Mouse (Mus musculus) ES-Bruce4 (cell line): Measurements from ENCODE around the gene Tmem30a. TPM values are rescaled to one million over a fixed set of nuclear protein-coding genes. Genes with fewer than 3 reads are reported as not detected.

ENCODE experiments used
- H3K27ac ChIP-seq: 2 replicates; pipeline ENCODE4 v1.5.1; 2012; ENCODE audit warnings: low read length, inconsistent platforms; ENCODE audit not compliant: insufficient read depth
- H3K27me3 ChIP-seq: 2 replicates; pipeline ENCODE4 v1.6.1; 2012; ENCODE audit warnings: mild to moderate bottlenecking, low read length, inconsistent platforms; ENCODE audit not compliant: control insufficient read depth, poor library complexity, insufficient read depth, severe bottlenecking
- H3K36me3 ChIP-seq: 2 replicates; pipeline ENCODE4 v1.6.1; 2012; ENCODE audit warnings: inconsistent platforms, mild to moderate bottlenecking, low read length, moderate library complexity; ENCODE audit not compliant: control insufficient read depth, poor library complexity, insufficient read depth, severe bottlenecking
- H3K4me1 ChIP-seq: one replicate; pipeline ENCODE4 v1.8.1; 2011; ENCODE audit warnings: low read length; ENCODE audit not compliant: control insufficient read depth, insufficient read depth
- H3K4me3 ChIP-seq: 2 replicates; pipeline ENCODE4 v1.5.1; 2011; ENCODE audit warnings: low read depth, mild to moderate bottlenecking, low read length
- H3K9ac ChIP-seq: 2 replicates; pipeline ENCODE4 v1.6.1; 2012; ENCODE audit warnings: low read depth, mild to moderate bottlenecking, inconsistent platforms; ENCODE audit not compliant: poor library complexity, severe bottlenecking
- H3K9me3 ChIP-seq: replicated peaks from 2 replicates; pipeline ENCODE4 v1.6.1; 2012; ENCODE audit warnings: mild to moderate bottlenecking, low read length, inconsistent platforms; ENCODE audit not compliant: control insufficient read depth, poor library complexity, insufficient read depth, severe bottlenecking
- CTCF ChIP-seq: IDR thresholded peaks from one replicate; pipeline ENCODE4 v1.8.1; 2011; ENCODE audit warnings: low read depth, low read length
- EP300 ChIP-seq: IDR thresholded peaks from 2 replicates; pipeline ENCODE4 v1.6.1; 2011; ENCODE audit warnings: low read depth, low read length; ENCODE audit not compliant: insufficient read depth
- POLR2A ChIP-seq: IDR thresholded peaks from one replicate; pipeline ENCODE4 v1.8.1; 2011; ENCODE audit warnings: low read length; ENCODE audit not compliant: insufficient read depth
- polyA plus RNA-seq: library from polyadenylated mRNA; stranded (reverse); fragments of >200 nt; gene quantifications from 2 replicates; pipeline ENCODE4 v1.2.4, GENCODE M21; 2011; ENCODE audit warnings: low read depth; ENCODE audit not compliant: missing spikeins, insufficient read depth, insufficient read length

The Tmem30a gene
- polyA plus RNA-seq, 1 experiment, result 58.8 TPM

DNA sequence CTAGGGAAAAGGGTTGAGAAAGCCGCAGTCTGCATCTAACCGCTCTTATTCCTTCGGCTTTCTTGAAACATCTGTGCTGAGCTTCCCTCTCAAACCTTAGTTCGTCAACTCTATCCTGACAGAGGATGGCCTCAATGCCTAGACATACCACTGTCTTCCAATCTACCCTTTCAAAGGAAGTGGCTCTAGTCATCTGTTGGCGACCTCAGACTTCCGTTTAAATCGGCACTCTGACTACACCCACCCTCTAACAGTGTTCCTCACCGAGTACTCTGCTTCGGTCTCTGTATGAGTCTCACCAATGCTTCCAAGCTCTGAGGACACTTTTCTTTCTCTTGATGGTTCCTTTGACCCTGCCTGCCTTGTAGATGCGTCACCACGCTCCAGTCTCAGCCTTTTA is 22.7 kb upstream of the Tmem30a start:
- Histone ChIP-seq H3K9me3 (no peaks in the 10 kb centered on the region), H3K4me1 (no peaks in the 10 kb centered on the region), H3K4me3 (no peak overlapping the region), H3K27ac (no peak overlapping the region), H3K27me3 (no peaks in the 10 kb centered on the region), H3K36me3 (no peaks in the 10 kb centered on the region), H3K9ac (no peak overlapping the region)
- TF ChIP-seq CTCF (no peak), EP300 (no peak), POLR2A (no peak)

DNA sequence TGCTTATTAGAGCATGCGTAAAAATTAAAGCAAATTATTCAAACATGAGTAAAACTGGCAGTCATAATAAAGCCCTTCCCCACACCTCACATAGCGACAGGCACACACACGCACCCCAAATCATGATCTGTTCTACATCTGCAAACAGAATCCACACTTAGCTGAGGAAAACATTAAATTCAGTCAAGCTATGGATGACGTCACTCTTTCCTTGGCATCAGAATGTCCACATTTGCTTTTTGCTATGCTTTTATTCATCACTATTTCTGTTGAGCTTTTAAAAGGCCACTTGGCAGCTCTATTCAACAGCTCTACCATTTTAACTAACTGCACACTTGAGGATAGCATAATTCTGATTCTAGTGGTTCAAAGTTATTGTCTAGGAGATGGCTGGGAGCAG is 21.3 kb upstream of the Tmem30a start:
- no peak overlapping the region for H3K4me3 ChIP-seq
- no peaks in the 10 kb centered on the region for H3K36me3 ChIP-seq
- no peak for TF ChIP-seq EP300
- TF ChIP-seq CTCF, result no peak
- TF ChIP-seq POLR2A, result no peak

DNA sequence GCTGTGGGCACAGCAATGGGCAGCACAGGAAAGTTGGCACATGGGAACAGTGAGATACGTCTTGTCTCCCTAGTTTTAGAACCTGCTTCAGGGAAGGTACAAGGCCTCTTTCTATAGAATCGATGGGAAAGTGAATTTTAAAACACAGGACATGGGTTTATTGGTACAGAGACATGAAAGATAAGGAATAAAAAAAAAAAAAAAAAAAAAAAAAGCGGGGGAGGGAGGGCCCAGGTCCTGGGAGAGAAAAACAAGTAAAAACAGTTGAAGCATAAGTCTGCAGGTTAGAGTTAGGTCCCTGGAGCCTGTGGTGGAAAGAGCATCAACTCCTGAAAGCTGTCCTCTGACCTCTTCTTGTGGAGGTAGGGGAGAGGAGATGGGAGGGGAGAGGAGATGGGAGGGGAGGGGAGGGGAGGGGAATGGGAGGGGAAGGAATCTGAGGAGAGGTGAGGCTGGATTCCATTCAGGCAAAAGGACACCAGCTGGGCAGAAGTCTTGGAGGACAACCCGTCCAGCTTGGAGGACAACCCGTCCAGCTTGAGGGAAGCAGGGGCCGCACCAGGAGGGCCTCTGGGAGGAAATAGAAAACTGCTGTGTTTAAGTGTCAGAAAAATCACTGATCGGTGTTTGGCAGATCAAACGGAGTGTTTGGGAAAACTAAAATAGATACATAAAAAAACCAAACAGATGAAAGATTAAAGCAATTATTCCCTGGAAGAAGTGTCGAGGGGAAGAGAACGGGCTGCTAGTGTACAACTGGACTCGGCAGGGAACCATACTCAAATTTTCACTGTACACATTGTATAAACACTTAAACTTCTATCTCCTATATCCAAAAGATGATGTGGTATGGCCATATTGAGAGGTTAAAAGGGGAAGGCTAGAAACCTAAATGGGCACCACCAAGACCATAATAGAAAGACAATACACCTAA is 17.9 kb upstream of the Tmem30a start:
- no peaks in the 10 kb centered on the region for H3K9me3 ChIP-seq
- no peak overlapping the region for H3K27ac ChIP-seq
- no peaks in the 10 kb centered on the region for H3K4me1 ChIP-seq
- H3K9ac ChIP-seq, result no peak overlapping the region
- H3K27me3 ChIP-seq, result no peaks in the 10 kb centered on the region
- no peak for TF ChIP-seq EP300
- H3K4me3 ChIP-seq, result no peak overlapping the region
- H3K36me3 ChIP-seq, result no peaks in the 10 kb centered on the region

More for the DNA sequence above, 21.3 kb upstream of the Tmem30a start:
- no peaks in the 10 kb centered on the region for H3K4me1 ChIP-seq
- no peaks in the 10 kb centered on the region for H3K27me3 ChIP-seq
- H3K9ac ChIP-seq, result no peak overlapping the region
- H3K9me3 ChIP-seq, result no peaks in the 10 kb centered on the region
- no peak overlapping the region for H3K27ac ChIP-seq

DNA sequence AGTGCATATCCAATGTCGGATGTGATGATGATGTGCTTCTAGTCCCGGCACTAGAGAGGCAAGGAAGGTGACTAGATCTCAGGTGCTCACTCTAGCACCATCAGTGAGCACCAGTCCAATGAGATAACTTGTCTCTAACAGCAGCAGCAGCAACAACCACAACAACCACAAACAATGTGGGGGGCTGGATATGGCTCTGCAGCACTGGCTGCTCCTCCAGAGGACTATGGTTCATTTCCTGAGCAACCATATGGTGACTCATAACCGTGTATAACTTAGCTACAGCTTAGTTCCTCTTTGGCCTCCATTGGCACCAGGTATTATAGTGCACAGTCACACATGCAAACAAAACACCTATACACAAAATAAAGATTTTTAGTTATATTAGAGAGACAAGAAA is 17.2 kb upstream of the Tmem30a start:
- Histone ChIP-seq H3K4me1 (no peaks in the 10 kb centered on the region), H3K27ac (no peak overlapping the region), H3K36me3 (no peaks in the 10 kb centered on the region), H3K27me3 (no peaks in the 10 kb centered on the region), H3K9ac (no peak overlapping the region), H3K4me3 (no peak overlapping the region), H3K9me3 (no peaks in the 10 kb centered on the region)
- TF ChIP-seq CTCF (no peak), POLR2A (no peak), EP300 (no peak)

DNA sequence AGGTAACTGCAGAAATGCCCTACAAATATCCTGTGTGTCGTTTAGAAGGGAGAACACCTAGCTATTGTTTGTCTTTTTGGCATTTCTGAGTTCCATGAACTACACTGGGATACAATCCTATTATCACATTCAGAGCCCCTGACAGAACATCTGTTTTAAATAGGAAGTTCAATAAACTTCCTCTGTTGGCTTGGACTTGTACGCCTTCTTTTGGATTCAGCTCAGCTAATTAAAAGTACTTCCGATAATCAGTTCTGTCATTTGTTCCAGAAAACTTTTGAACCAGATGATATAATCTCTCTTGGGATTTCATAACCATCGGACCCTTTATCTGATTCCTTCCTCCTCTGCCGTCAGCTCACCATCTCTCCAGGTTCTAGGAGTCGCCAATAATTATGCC is 16.1 kb upstream of the Tmem30a start:
- Histone ChIP-seq H3K27ac (no peak overlapping the region), H3K36me3 (no peaks in the 10 kb centered on the region), H3K4me1 (no peaks in the 10 kb centered on the region), H3K9ac (no peak overlapping the region), H3K4me3 (no peak overlapping the region), H3K27me3 (no peaks in the 10 kb centered on the region), H3K9me3 (no peaks in the 10 kb centered on the region)
- TF ChIP-seq POLR2A (no peak), EP300 (no peak), CTCF (no peak)

DNA sequence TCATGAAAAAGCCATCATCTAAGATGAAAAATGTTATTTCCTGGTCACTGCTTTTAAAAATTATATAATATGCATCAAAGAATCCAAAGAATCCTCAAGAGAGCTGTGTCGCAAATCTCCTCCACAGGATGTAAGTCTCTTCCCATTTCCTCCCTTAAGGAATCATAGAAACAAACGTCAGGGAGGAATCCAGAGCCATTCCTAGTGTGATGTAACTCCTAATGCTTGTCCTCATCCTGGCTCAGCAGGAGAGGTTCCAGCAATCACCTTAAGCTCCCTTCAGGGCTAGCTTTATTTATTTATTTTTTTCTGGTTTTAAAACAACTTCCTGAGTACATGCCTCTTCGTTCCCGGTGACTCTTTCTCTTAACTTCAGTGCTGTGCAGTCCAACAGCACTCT is 13.9 kb upstream of the Tmem30a start:
- Histone ChIP-seq H3K4me3 (no peak overlapping the region), H3K9ac (no peak overlapping the region), H3K4me1 (no peaks in the 10 kb centered on the region), H3K9me3 (no peaks in the 10 kb centered on the region), H3K36me3 (no peaks in the 10 kb centered on the region), H3K27ac (no peak overlapping the region), H3K27me3 (no peaks in the 10 kb centered on the region)
- TF ChIP-seq EP300 (no peak), POLR2A (no peak), CTCF (no peak)
